ENCODE assay signal across 12 mouse cellular contexts in genomic region chr10:7145614-7146013, GRCm38 (mm10).
DNase-seq lines count a peak whose midpoint lies in the region; ATAC-seq lines count a peak whose summit lies in the region.
"Had no signal": no experiment of that assay in that cellular context is flagged by ENCODE, and none has a peak within 500 bp of the region (broad histone marks: within the 10 kb centered on the region; RNA-seq: fewer than 3 reads in every experiment).

No protein-coding gene starts in this region.

- no peak overlapping the region for H3K27ac ChIP-seq in heart, embryonic 16.5 days (ENCODE audit: low read length)
- H3K27ac ChIP-seq: embryonic facial prominence, embryonic 10.5 days; lung, embryonic 15.5 days had no signal

- H3K27me3 ChIP-seq in heart, embryonic 16.5 days (ENCODE audit: control insufficient read depth, insufficient read depth, low read length) = no peaks in the 10 kb centered on the region
- H3K27me3 ChIP-seq: lung, embryonic 15.5 days had no signal

- H3K9me3 ChIP-seq in heart, embryonic 16.5 days (replicated peaks; ENCODE audit: control insufficient read depth, low read length) = no peaks in the 10 kb centered on the region
- H3K9me3 ChIP-seq: embryonic facial prominence, embryonic 10.5 days; lung, embryonic 15.5 days had no signal

- H3K9ac ChIP-seq in heart, embryonic 16.5 days (ENCODE audit: low read length) = no peak overlapping the region
- H3K9ac ChIP-seq: lung, embryonic 15.5 days had no signal

- peak; percentile 26 to 55 for DNase-seq in adrenal gland, adult (ENCODE audit: inconsistent age in 2 of 2, low spot score in 1 of 2)
- no peak for DNase-seq in adrenal gland, adult 8-10 months
- no peak for DNase-seq in heart, postnatal 25 days (ENCODE audit: low spot score)
- DNase-seq in kidney, adult 9 months = peak; percentile 27
- no peak for DNase-seq in MN1 (ENCODE audit: low spot score)
- DNase-seq in left cerebral cortex, adult 8-10 months (ENCODE audit: low spot score in 2 of 2) = no peak
- DNase-seq: gastrocnemius, postnatal 36 days had no signal

- WGBS in heart, embryonic 16.5 days = 72% methylated on average over 5 of the region's 5 CpGs

- intact Hi-C loops in heart, postnatal 25 days (cut with DNase I) = loop anchor here (2.0 kb wide), 1 partner anchor 27 kb away; no protein-coding TSS in a partner anchor

- peaks cover 25% of the 10 kb centered on the region for H3K4me1 ChIP-seq in heart, embryonic 16.5 days (ENCODE audit: control insufficient read depth, insufficient read depth, low read length)

- 0 out of 2 replicates have a peak, but pooled peaks have one; percentile 43 for ATAC-seq in heart, embryonic 16.5 days (replicated peaks; ENCODE audit: extremely low read depth, insufficient read depth, low FRiP score)
- ATAC-seq in megakaryocyte progenitor cell, adult 5-6 weeks (replicated peaks; ENCODE audit: poor library complexity) = 0 out of 2 replicates have a peak, but pooled peaks have one; percentile 39
- ATAC-seq: forebrain, embryonic 14.5 days had no signal

- no peak overlapping the region for H3K4me2 ChIP-seq in heart, embryonic 16.5 days (ENCODE audit: low read depth, low read length)
- H3K4me2 ChIP-seq: lung, embryonic 15.5 days had no signal

- H3K4me3 ChIP-seq in heart, embryonic 16.5 days (ENCODE audit: low read length) = no peak overlapping the region
- H3K4me3 ChIP-seq: embryonic facial prominence, embryonic 10.5 days; lung, embryonic 15.5 days had no signal

- H3K36me3 ChIP-seq in heart, embryonic 16.5 days (ENCODE audit: control insufficient read depth, insufficient read depth) = peaks cover 5% of the 10 kb centered on the region; the same call in 1 of the 2 replicates

Comparison
In these comparisons a context has a peak if more than half of its experiments do, and no peak if none do; other contexts are left out.
1. DNase-seq: peak in adrenal gland, adult (2 of 2) and kidney, adult 9 months (single experiment); none in adrenal gland, adult 8-10 months (single experiment), heart, postnatal 25 days (single experiment), MN1 (single experiment) and left cerebral cortex, adult 8-10 months (0 of 2).